Mouse (Mus musculus) ES-Bruce4 (cell line): ENCODE measurements around the gene Ccdc142. TPM values are rescaled to one million over a fixed set of nuclear protein-coding genes. Genes with fewer than 3 reads are reported as not detected.

Experiments used
- H3K27ac ChIP-seq: 2 replicates; pipeline ENCODE4 v1.5.1; 2012; ENCODE audit warnings: low read length, inconsistent platforms; ENCODE audit not compliant: insufficient read depth
- H3K27me3 ChIP-seq: 2 replicates; pipeline ENCODE4 v1.6.1; 2012; ENCODE audit warnings: mild to moderate bottlenecking, low read length, inconsistent platforms; ENCODE audit not compliant: control insufficient read depth, poor library complexity, insufficient read depth, severe bottlenecking
- H3K36me3 ChIP-seq: 2 replicates; pipeline ENCODE4 v1.6.1; 2012; ENCODE audit warnings: inconsistent platforms, mild to moderate bottlenecking, low read length, moderate library complexity; ENCODE audit not compliant: control insufficient read depth, poor library complexity, insufficient read depth, severe bottlenecking
- H3K4me1 ChIP-seq: one replicate; pipeline ENCODE4 v1.8.1; 2011; ENCODE audit warnings: low read length; ENCODE audit not compliant: control insufficient read depth, insufficient read depth
- H3K4me3 ChIP-seq: 2 replicates; pipeline ENCODE4 v1.5.1; 2011; ENCODE audit warnings: low read depth, mild to moderate bottlenecking, low read length
- H3K9ac ChIP-seq: 2 replicates; pipeline ENCODE4 v1.6.1; 2012; ENCODE audit warnings: low read depth, mild to moderate bottlenecking, inconsistent platforms; ENCODE audit not compliant: poor library complexity, severe bottlenecking
- H3K9me3 ChIP-seq: replicated peaks from 2 replicates; pipeline ENCODE4 v1.6.1; 2012; ENCODE audit warnings: mild to moderate bottlenecking, low read length, inconsistent platforms; ENCODE audit not compliant: control insufficient read depth, poor library complexity, insufficient read depth, severe bottlenecking
- CTCF ChIP-seq: IDR thresholded peaks from one replicate; pipeline ENCODE4 v1.8.1; 2011; ENCODE audit warnings: low read depth, low read length
- EP300 ChIP-seq: IDR thresholded peaks from 2 replicates; pipeline ENCODE4 v1.6.1; 2011; ENCODE audit warnings: low read depth, low read length; ENCODE audit not compliant: insufficient read depth
- POLR2A ChIP-seq: IDR thresholded peaks from one replicate; pipeline ENCODE4 v1.8.1; 2011; ENCODE audit warnings: low read length; ENCODE audit not compliant: insufficient read depth
- polyA plus RNA-seq: library from polyadenylated mRNA; stranded (reverse); fragments of >200 nt; gene quantifications from 2 replicates; pipeline ENCODE4 v1.2.4, GENCODE M21; 2011; ENCODE audit warnings: low read depth; ENCODE audit not compliant: missing spikeins, insufficient read depth, insufficient read length

Gene Ccdc142
- polyA plus RNA-seq, 1 experiment: not detected

DNA sequence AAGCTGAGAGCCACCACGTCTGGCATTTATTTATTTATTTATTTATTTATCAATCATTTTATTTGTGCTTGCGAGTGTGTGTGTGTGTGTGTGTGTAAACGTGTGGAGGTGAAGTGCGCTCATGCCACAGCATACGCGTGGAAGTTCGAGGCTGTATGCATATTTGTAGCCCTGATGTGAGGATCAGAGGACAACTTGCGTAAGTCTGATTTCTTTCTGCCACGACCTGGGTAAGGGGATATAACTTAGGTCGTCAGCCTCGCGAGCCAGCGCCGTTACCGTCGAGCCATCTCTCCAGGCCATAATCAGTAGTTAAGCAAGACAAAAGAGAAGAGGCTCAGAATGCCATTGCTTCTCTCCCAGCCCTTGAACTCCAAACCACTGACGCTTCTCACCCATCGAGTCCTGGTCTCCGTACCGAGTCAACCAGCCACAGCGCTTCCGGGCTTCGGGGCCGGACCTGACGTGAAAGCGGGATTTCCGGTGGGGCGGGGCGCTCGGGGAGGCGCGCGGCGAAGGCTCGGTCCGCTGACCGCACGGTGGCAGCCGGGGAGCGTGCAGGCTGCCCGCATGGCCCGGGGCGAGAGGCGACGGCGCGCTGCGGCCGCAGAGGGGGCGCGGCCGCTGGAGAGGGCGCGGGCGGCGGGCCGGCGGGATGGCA is 13.7 kb downstream of the Ccdc142 start, which contains the start of gene Mogs:
Gene Mogs, plus strand, starts transcription at position 486 of the 661 bp plus-strand sequence.
- TF ChIP-seq POLR2A: peak; percentile 76
- peak; percentile 29 for TF ChIP-seq CTCF
- no peak for TF ChIP-seq EP300
- Histone ChIP-seq H3K4me3 (peak within 1 kb of the TSS; percentile 94), H3K9me3 (no peaks in the 10 kb centered on the region), H3K27me3 (no peaks in the 10 kb centered on the region), H3K27ac (no peak within 1 kb of the TSS), H3K9ac (peak within 1 kb of the TSS; percentile 73), H3K36me3 (0 out of 2 replicates have a peak, but pooled peaks cover 4% of the 10 kb centered on the region), H3K4me1 (no peaks in the 10 kb centered on the region)

DNA sequence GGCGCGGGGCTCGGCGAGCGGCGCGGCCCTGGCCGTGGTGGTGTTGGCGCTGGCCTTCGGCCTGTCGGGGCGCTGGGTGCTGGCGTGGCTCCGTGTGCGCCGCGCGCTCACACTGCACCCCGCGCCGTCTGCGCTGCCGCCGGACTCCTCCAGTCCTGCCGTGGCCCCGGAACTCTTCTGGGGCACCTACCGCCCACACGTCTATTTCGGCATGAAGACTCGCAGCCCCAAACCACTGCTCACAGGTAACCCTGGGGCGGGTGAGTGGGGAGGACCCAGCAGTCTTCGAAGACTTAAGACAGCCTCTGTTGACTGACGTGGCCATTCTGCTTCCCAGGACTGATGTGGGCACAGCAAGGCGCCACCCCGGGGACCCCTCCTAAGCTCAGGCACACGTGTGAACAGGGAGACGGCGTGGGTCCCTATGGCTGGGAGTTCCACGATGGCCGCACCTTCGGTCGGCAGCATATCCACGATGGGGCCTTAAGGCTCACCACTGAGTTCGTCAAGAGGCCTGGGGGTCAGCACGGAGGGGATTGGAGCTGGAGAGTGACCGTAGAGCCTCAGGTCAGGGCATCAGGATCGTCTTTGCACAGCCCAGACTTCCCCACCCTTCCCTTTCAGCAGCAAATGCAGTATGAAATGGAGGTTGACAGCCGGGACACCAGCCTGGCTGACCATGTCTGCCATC is 14.4 kb downstream of the Ccdc142 start:
- no peaks in the 10 kb centered on the region for H3K4me1 ChIP-seq
- 0 out of 2 replicates have a peak, but pooled peaks cover 4% of the 10 kb centered on the region for H3K36me3 ChIP-seq
- TF ChIP-seq POLR2A (no peak), EP300 (no peak), CTCF (no peak)
- H3K4me3 ChIP-seq: peak overlapping the region; percentile 94
- H3K9me3 ChIP-seq: no peaks in the 10 kb centered on the region
- H3K27me3 ChIP-seq: no peaks in the 10 kb centered on the region
- peak overlapping the region; percentile 73 for H3K9ac ChIP-seq
- no peak overlapping the region for H3K27ac ChIP-seq

DNA sequence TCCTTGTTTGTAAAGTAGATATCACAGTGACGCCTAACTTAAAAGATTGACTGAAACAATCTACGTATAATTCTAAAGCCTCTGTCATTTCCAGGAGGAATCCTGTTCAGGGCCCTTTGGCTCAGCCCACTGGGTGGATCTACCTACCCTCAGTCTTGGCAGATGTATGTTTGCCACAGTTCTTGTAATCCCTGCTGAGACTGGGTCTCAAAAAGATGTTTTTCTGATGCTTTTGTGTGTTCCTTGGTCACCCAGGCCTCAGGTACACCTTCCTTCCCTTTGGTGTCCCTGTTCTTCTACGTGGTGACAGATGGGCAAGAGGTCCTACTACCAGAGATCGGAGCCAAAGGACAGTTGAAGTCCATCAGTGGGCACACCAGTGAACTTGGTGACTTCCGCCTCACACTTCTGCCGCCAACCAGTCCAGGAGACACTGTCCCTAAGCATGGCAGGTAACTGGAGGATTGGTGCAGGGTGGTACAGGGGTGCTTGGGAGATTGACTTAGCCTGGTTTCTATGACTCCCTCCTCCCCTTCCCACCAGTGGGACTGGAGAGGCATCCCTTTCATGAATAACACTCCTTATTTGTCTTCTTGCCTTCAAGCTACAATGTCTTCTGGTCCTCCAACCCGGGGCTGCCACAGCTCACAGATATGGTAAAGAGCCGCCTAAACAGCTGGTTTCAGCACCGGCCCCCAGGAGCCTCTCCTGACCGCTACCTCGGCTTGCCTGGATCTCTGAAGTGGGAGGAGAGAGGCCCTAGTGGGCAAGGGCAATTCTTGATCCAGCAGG is 15.2 kb downstream of the Ccdc142 start:
- Histone ChIP-seq H3K4me3 (peak overlapping the region; percentile 94), H3K36me3 (0 out of 2 replicates have a peak, but pooled peaks cover 4% of the 10 kb centered on the region), H3K27ac (no peak overlapping the region), H3K9ac (peak overlapping the region; percentile 73), H3K4me1 (no peaks in the 10 kb centered on the region), H3K27me3 (no peaks in the 10 kb centered on the region), H3K9me3 (no peaks in the 10 kb centered on the region)
- TF ChIP-seq CTCF (no peak), EP300 (no peak), POLR2A (no peak)

DNA sequence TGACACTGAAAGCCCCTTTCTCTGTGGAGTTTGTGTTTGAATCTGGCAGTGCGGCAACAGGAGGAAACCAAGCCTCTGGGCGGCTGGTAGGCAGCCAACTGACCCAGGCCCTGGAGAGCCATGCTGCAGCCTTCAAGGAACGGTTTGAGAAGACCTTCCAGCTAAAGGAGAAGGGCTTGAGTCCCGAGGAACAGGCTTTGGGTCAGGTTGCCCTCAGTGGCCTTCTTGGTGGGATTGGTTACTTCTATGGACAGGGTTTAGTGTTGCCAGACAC is 15.7 kb downstream of the Ccdc142 start:
- Histone ChIP-seq H3K27me3 (no peaks in the 10 kb centered on the region), H3K4me1 (no peaks in the 10 kb centered on the region), H3K4me3 (no peak overlapping the region), H3K36me3 (0 out of 2 replicates have a peak, but pooled peaks cover 4% of the 10 kb centered on the region), H3K9me3 (no peaks in the 10 kb centered on the region), H3K27ac (no peak overlapping the region), H3K9ac (no peak overlapping the region)
- TF ChIP-seq CTCF (no peak), POLR2A (no peak), EP300 (no peak)

DNA sequence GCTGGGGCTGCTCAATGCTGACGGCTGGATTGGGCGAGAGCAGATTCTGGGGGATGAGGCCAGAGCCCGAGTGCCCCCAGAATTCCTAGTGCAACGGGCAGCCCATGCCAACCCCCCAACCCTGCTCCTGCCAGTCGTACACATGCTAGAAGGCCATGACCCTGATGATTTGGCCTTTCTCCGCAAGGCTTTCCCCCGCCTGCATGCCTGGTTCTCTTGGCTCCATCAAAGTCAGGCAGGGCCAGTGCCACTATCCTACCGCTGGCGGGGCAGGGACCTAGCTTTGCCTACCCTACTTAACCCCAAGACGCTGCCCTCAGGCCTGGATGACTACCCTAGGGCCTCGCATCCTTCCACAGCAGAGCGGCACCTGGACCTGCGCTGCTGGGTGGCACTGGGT is 16.2 kb downstream of the Ccdc142 start:
- Histone ChIP-seq H3K27me3 (no peaks in the 10 kb centered on the region), H3K27ac (no peak overlapping the region), H3K36me3 (0 out of 2 replicates have a peak, but pooled peaks cover 4% of the 10 kb centered on the region), H3K4me3 (no peak overlapping the region), H3K9ac (no peak overlapping the region), H3K4me1 (no peaks in the 10 kb centered on the region), H3K9me3 (no peaks in the 10 kb centered on the region)
- TF ChIP-seq EP300 (no peak), CTCF (no peak)
